Mouse (Mus musculus): ENCODE measurements around the gene Phf21a.

Gene Phf21a

GRCm38 (mm10) chr2:92365568-92365967 lies 272.7 kb downstream of the Phf21a start:
- no peak for DNase-seq

- DNase-seq, result peak in 1 of 2 experiments; percentile 7
These were observed 274.6 kb downstream of the Phf21a start for GRCm38 (mm10) chr2:92367383-92368029.

GRCm38 (mm10) chr2:92370375-92370774 lies 277.5 kb downstream of the Phf21a start:
- DNase-seq, result no peak

GRCm38 (mm10) chr2:92370821-92371805 lies 278.2 kb downstream of the Phf21a start:
- DNase-seq, result peak; percentile 38 to 57

- DNase-seq, result no peak
These were observed 279.2 kb downstream of the Phf21a start for GRCm38 (mm10) chr2:92371971-92372690.

- no peak for DNase-seq
These were observed 280.0 kb downstream of the Phf21a start for GRCm38 (mm10) chr2:92372767-92373436.

GRCm38 (mm10) chr2:92373437-92373813 lies 280.5 kb downstream of the Phf21a start:
- DNase-seq, result peak in 1 of 2 experiments; percentile 44

- DNase-seq, result peak; percentile 44 to 62
These were observed 281.6 kb downstream of the Phf21a start, which contains the start of the genes Pex16 and Large2 for GRCm38 (mm10) chr2:92374514-92374913. Gene Pex16, plus strand, starts transcription at chr2:92374676. Gene Large2, minus strand, starts transcription at chr2:92374869.

- peak; percentile 93 to 97 for DNase-seq
These were observed 282.2 kb downstream of the Phf21a start for GRCm38 (mm10) chr2:92375099-92375623.

GRCm38 (mm10) chr2:92375788-92376187 lies 282.9 kb downstream of the Phf21a start:
- no peak for DNase-seq

- no peak for DNase-seq
These were observed 283.4 kb downstream of the Phf21a start for GRCm38 (mm10) chr2:92376300-92376699.

GRCm38 (mm10) chr2:92377320-92377719 lies 284.4 kb downstream of the Phf21a start:
- DNase-seq, result no peak

GRCm38 (mm10) chr2:92379783-92380494 lies 287.0 kb downstream of the Phf21a start:
- no peak for DNase-seq

GRCm38 (mm10) chr2:92380495-92381050 lies 287.7 kb downstream of the Phf21a start:
- no peak for DNase-seq

GRCm38 (mm10) chr2:92381161-92381560 lies 288.2 kb downstream of the Phf21a start:
- DNase-seq, result no peak

- no peak for DNase-seq
These were observed 289.1 kb downstream of the Phf21a start, which contains the start of gene 1700029I15Rik for GRCm38 (mm10) chr2:92381901-92382588. Gene 1700029I15Rik, plus strand, starts transcription at chr2:92382538.

- DNase-seq, result no peak
These were observed 289.8 kb downstream of the Phf21a start for GRCm38 (mm10) chr2:92382759-92383158.

- DNase-seq, result peak; percentile 26 to 58
These were observed 291.2 kb downstream of the Phf21a start for GRCm38 (mm10) chr2:92384101-92384500.

GRCm38 (mm10) chr2:92385113-92386051 lies 292.5 kb downstream of the Phf21a start:
- DNase-seq, result no peak
